Mouse (Mus musculus): Measurements from ENCODE around the gene Pdia6.

Pdia6 gene

DNA sequence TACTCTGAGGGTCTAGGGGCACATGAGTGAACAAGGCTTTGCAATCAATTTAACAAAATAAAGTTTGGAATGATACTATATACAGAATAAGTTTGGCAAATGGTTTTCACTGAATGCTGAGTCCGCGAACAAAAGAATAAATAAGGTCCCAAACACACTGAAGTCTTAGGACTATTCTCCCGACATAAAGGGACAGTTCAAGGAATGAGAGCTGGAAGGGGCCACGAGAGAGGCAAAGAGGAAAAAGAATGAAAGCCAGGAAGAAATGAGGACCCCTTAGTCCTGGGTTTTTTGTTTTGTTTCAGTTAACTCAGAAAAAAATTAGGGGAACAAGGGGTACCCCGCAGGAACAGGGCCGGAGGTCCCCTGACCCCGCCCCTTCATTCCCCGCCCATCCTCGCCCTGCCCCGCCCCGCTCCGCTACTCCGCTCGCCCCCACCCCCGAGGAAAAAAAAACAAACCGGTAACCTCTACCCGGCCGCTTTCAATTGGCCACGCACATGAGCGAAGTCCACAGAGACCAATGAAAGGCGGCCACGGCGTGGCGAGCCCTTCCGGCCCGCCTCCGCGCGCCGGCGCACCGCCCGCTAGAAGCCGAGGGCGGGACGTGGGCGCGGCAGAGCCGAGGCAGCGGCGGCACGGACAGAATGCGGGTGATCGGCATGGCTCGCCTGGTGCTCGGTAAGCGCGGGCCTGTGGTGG lies at the start of gene Pdia6:
Gene Pdia6 (plus strand): TSS at position 575 of the 702 bp plus-strand sequence.
- DNase-seq: peak; percentile 97

GRCm38 (mm10) chr12:17218390-17218789 lies 48.0 kb upstream of the Pdia6 start:
- no peak for DNase-seq

- DNase-seq: no peak
Measured at GRCm38 (mm10) chr12:17219107-17219506, 47.2 kb upstream of the Pdia6 start.

DNA sequence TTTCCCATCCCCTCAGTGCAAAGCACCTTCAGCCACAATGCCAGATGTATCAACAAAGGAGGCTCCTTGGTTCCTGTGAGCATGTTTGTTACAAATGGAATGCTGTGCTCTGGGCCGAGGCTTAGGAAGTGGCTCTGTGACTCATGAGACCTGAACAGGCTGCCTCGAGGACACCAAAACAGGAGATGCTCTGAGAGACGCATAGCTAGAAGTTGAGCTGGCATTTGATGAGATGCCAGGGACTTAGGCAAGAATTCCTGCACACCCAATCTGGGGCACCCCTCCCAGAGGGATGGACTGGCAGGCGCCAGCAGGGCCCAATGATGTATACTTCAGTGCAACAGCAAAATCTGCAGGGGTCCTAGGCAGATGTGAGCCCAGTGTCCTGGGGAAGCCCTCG lies 45.7 kb upstream of the Pdia6 start:
- DNase-seq: no peak

GRCm38 (mm10) chr12:17221891-17222428 lies 44.4 kb upstream of the Pdia6 start:
- peak; percentile 51 for DNase-seq

DNA sequence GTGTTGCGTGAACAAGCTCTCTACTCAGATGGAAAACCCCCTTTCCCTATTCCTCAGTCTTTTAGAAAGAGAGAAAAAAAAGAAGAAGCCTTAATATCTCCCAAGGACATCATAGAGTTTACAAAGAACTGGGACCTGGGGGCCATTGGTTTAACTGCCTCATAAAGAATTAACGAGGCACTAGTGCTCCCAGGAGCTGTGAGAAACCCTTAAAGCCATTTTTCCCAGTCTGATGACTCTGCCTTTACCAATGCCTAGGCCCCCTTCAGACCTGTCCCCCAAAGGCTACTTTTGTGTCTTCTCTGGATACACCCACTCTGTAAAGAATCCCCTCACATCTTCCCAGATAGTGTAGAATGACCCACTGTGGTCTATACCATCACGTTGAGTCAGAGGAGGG lies 43.3 kb upstream of the Pdia6 start:
- no peak for DNase-seq

DNA sequence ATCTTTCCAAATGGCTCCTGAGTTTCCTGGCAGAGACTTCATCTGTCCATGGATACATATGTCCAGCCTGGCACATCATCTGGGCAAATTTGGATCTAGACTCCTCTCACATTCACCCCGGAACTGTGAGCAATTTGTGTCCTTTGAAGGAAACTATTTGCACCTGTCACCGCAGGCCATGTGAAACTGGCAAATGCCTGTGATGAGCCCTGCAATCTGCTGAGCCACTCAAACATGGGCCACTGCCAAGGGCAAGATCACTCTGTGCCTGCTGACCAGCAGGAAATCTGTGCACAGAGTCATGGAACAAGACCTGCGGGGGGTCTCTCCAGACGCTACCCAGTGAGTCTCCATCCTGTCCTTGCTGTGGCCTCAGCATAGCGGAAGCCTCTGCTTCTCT lies 41.3 kb upstream of the Pdia6 start:
- no peak for DNase-seq

GRCm38 (mm10) chr12:17227903-17228302 lies 38.4 kb upstream of the Pdia6 start:
- DNase-seq: no peak

- no peak for DNase-seq
Measured at GRCm38 (mm10) chr12:17230581-17230980, 35.8 kb upstream of the Pdia6 start.

GRCm38 (mm10) chr12:17231513-17231912 lies 34.8 kb upstream of the Pdia6 start:
- no peak for DNase-seq

DNA sequence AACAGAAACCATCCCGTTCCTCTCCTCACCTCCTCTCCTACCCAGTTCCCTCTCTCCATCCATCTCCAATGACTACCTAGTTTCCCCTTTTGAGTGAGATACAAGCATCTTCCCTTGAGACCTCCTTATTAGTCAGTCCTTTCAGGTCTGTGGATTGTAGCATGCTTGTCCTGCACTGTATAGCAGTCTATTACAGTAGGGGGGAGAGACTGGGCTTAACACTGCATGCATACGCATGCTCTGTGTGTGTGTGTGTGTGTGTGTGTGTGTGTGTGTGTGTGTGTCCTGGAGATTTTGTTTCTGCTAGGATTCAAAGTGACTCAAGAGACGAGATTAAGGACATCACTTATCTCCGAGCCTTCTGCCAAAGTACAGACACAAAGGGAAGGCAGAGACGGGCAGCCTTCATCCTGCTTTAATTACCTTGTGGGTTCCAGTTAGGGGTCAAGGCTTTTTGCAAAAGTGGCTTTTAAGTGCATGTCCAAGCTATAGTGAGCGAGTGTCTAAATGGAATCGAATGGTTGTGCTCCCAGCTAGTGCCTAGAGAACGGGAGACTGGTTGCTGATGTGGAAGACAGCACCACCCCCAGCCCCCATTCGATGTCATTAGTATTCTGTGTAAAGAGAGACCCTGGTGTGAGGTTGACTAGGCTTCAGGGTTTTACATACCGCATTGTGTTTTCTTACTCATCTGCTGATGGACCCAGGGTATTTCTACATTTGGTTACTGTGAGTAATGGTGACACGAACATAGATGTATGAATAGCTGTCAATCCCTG lies 30.6 kb upstream of the Pdia6 start:
- peak; percentile 62 for DNase-seq

GRCm38 (mm10) chr12:17238588-17239427 lies 27.5 kb upstream of the Pdia6 start:
- peak; percentile 66 for DNase-seq

- DNase-seq: no peak
Measured at GRCm38 (mm10) chr12:17239428-17239688, 27.0 kb upstream of the Pdia6 start.

DNA sequence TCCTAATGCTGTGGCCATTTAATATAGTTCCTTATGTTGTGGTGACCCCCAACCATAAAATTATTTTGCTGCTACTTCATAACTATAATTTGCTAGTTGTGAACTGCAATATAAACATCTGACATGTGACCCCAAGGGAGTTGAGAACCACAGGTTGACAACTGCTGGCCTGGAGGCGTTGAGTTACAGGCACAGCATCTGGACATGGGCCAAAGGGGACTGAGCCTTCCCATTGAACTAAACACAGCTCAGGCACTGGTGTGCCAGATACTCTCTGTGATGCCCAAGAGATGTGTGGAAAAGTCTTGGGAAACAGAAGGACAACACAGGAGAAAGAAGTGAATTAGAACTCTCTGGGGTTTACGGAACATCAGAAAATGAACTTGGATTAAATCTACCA lies 25.3 kb upstream of the Pdia6 start:
- DNase-seq: no peak

- no peak for DNase-seq
Measured at GRCm38 (mm10) chr12:17241614-17242013, 24.7 kb upstream of the Pdia6 start.

DNA sequence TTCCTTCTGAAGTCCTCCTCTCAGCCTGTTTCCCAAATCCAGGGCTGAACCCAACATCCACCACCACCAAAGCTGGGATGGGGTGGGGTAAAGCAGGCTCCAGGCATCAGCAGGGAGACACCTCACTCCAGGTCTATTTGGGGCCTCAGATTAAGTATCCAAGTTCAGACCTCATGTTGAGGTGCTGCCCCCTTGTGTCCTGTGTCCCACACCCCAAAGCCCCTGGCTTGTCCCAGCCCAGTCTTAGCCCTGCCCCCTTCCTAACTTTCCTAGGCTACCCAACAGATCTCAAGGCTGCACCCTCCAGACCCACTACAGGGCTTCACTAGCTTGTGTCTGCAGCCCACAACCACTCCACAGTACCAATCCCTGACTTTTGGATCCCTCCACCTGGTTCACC lies 24.3 kb upstream of the Pdia6 start:
- no peak for DNase-seq

DNA sequence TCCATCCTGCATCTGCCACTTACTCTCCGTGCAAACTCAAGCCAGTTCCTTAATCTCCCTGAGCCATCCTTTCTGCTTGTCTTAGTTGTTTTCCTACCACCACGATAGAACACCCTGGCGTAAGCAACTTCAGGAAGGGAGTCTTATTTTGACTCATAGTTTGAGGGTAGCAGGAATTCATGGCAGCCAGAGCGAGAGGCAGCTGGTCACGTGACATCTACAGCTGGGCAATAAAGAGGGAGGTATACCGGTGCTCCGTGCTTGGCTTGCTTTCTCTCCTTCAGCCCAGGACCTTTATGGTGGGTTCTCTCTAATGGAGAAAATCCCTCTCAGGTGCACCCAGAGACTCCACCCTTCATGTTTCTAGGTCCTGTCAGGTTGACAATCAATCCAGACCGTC lies 15.4 kb upstream of the Pdia6 start:
- DNase-seq: no peak

GRCm38 (mm10) chr12:17253069-17253468 lies 13.3 kb upstream of the Pdia6 start:
- peak; percentile 87 for DNase-seq

- DNase-seq: peak; percentile 12
Measured at GRCm38 (mm10) chr12:17255602-17256001, 10.7 kb upstream of the Pdia6 start.

DNA sequence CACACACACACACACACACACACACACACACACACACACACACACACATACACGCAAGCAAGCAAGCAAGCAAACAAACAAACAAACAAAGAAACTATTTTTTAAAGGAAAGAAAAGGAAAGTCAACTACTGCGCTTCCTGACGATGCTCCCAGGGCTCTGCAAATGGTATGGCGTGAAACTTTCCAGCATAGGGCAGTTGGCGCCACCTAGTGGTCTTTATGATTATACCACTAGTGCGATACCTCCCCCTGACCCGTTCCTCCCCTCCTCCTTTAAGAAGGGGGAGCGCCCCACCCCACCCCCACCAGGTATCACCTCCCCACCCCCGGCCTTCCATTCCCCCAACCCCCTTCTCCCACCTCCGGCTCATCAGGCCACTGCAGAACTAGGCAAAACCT lies 9.4 kb upstream of the Pdia6 start:
- DNase-seq: peak; percentile 81

DNA sequence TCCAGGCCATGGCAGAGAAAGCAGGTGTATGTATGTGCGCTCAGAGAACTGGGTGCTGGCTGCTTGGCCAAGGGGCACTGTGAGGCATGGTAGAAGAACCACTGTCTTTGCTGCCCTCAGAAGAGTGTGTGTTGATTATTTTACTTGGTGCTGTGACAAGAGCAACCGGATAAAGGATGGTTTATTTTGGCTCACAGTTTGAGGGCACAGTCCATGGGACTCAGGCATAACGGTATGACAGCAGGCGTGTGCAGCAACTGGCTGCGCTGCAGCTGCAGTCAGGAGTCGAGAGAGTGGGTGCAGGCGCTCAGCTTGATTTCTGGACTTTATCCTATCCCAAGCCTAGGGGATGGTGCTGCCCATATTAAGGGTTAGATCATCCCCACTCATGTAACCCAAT lies 7.9 kb upstream of the Pdia6 start:
- no peak for DNase-seq

- DNase-seq: no peak
Measured at GRCm38 (mm10) chr12:17261005-17261404, 5.3 kb upstream of the Pdia6 start.

DNA sequence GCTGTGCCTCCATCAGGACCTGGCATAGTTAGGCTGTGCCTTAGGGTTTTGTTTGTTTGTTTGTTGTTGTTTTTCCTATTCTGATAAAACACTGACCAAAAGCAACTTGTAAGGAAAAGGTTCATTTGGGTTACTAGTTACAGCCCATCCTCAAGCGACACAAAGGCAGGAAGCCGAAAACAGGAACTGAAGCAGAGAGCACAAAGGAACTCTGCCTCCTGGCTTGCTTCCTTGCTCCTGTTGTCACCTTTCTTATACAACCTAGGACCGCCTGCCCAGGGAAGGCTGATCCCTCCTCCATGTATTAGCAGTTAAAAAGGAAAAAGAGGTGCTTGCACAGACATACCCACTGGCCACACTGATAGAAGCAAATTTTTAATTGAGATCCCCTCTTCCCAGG lies 2.5 kb upstream of the Pdia6 start:
- no peak for DNase-seq

- no peak for DNase-seq
Measured at GRCm38 (mm10) chr12:17264826-17265225, 1.5 kb upstream of the Pdia6 start.
